Mouse (Mus musculus): ENCODE data around the gene Tldc1. TPM values are rescaled to one million over a fixed set of nuclear protein-coding genes. Genes with fewer than 3 reads are reported as not detected.

Gene Tldc1
- polyA plus RNA-seq (2014; fragmentation: Nextera tagmentation; extraction: Ambion mirVana) = 10.3 and 11.1 TPM in 2 replicates

DNA sequence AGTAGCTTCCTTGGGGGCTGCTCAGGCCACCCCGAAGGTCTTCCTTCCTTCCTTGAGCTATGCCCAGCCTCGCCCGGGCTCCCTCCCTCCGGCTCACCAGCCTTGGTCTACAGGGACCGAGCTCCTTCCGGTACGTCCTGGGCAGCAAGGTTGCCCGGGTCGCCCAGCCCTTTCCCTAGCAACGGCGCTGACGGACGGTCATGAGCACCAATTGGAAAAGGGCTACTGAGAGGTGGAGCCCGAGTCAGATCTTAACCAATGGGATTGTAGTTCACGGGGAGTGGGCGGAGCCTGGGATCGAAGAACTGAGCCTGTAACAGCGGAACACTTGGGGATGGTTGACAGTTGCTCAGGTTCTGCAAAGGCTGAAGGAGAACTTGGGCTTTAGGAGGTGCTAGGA is at the start of gene Tldc1:
TSS of gene Tldc1 (minus strand) at position 154 of the 400 bp plus-strand sequence.
- Histone ChIP-seq H3K36me3 (ENCODE audit: control insufficient read depth, insufficient read depth, low read length) (no peaks in the 10 kb centered on the region), H3K4me3 (ENCODE audit: low read depth, low read length) (peak within 1 kb of the TSS; percentile 48), H3K9ac (ENCODE audit: low read length) (peak within 1 kb of the TSS; percentile 67), H3K4me1 (ENCODE audit: control insufficient read depth, insufficient read depth, low read length) (peaks cover 9% of the 10 kb centered on the region; the same call in 1 of the 2 replicates), H3K9me3 (ENCODE audit: control insufficient read depth, low read length) (no peaks in the 10 kb centered on the region), H3K4me2 (ENCODE audit: low read depth) (peak within 1 kb of the TSS; percentile 79), H3K27me3 (ENCODE audit: control insufficient read depth, insufficient read depth, low read length) (no peaks in the 10 kb centered on the region), H3K27ac (ENCODE audit: low read depth, low read length) (peak within 1 kb of the TSS; percentile 57)
- peak; percentile 99 for DNase-seq (ENCODE audit: low spot score)
- under 1% methylated on average over 18 of the region's 18 CpGs for WGBS
- peak; percentile 96 for ATAC-seq (ENCODE audit: insufficient read depth, low FRiP score, low TSS enrichment)

DNA sequence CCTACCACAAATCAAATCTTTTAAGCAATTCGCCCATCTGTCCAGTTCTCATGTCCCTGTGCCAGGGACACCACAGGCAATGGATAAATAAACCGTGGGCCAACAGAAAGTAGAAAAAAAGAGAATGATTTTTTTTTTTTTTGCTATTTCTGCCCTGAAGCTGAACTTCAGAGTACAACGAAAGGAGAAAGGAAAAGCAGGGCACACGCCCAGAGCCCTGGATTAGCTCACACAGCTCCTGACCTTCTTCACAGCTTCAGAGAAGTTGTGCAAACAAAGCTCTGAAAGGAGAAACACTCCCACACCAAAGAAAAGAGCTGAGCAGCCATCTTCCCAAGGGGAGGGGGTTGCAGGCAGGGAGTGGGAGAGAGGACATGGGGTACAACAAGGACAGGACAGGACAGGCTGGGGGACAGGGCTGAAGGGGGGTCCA is 49.5 kb upstream of the Tldc1 start:
- H3K4me1 ChIP-seq (ENCODE audit: control insufficient read depth, insufficient read depth, low read length) = peaks cover 58% of the 10 kb centered on the region
- no peak overlapping the region for H3K4me2 ChIP-seq (ENCODE audit: low read depth)
- peaks cover 2% of the 10 kb centered on the region; the same call in 1 of the 2 replicates for H3K36me3 ChIP-seq (ENCODE audit: control insufficient read depth, insufficient read depth, low read length)
- no peak overlapping the region for H3K9ac ChIP-seq (ENCODE audit: low read length)
- ATAC-seq (ENCODE audit: insufficient read depth, low FRiP score, low TSS enrichment) (no peak), DNase-seq (ENCODE audit: low spot score) (no peak)
- no peaks in the 10 kb centered on the region for H3K27me3 ChIP-seq (ENCODE audit: control insufficient read depth, insufficient read depth, low read length)
- H3K9me3 ChIP-seq (ENCODE audit: control insufficient read depth, low read length) = no peaks in the 10 kb centered on the region
- no peak overlapping the region for H3K4me3 ChIP-seq (ENCODE audit: low read depth, low read length)
- H3K27ac ChIP-seq (ENCODE audit: low read depth, low read length) = no peak overlapping the region
- WGBS = 50% methylated on average over 4 of the region's 4 CpGs

DNA sequence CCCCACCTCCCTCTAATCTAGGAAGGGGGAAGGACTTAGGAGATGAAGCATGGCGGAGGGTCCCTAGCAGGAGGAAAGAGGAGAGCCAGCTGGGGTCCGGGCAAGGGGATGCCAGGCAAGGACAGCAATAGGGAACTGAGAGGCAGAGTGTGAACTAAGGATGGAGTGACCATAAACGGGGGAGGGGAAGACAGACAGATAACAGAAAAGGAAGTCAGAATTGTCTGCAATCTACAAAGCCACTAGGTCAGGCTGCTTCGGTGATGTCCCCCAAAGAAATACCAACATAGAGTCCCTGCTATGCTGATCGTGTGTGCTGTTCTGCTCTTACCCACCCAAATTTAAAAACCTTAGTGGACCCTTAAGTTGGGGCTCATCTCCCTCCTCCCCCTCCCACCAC is 48.8 kb upstream of the Tldc1 start:
- 66% methylated on average over 5 of the region's 5 CpGs for WGBS
- H3K36me3 ChIP-seq (ENCODE audit: control insufficient read depth, insufficient read depth, low read length) = peaks cover 2% of the 10 kb centered on the region; the same call in 1 of the 2 replicates
- peaks cover 51% of the 10 kb centered on the region for H3K4me1 ChIP-seq (ENCODE audit: control insufficient read depth, insufficient read depth, low read length)
- ATAC-seq (ENCODE audit: insufficient read depth, low FRiP score, low TSS enrichment) = no peak
- peak overlapping the region; percentile 29; the same call in 1 of the 2 replicates for H3K9ac ChIP-seq (ENCODE audit: low read length)
- H3K4me2 ChIP-seq (ENCODE audit: low read depth) = no peak overlapping the region
- DNase-seq (ENCODE audit: low spot score) = peak; percentile 8
- H3K27ac ChIP-seq (ENCODE audit: low read depth, low read length) = no peak overlapping the region
- no peak overlapping the region for H3K4me3 ChIP-seq (ENCODE audit: low read depth, low read length)
- H3K9me3 ChIP-seq (ENCODE audit: control insufficient read depth, low read length) = no peaks in the 10 kb centered on the region
- H3K27me3 ChIP-seq (ENCODE audit: control insufficient read depth, insufficient read depth, low read length) = no peaks in the 10 kb centered on the region

DNA sequence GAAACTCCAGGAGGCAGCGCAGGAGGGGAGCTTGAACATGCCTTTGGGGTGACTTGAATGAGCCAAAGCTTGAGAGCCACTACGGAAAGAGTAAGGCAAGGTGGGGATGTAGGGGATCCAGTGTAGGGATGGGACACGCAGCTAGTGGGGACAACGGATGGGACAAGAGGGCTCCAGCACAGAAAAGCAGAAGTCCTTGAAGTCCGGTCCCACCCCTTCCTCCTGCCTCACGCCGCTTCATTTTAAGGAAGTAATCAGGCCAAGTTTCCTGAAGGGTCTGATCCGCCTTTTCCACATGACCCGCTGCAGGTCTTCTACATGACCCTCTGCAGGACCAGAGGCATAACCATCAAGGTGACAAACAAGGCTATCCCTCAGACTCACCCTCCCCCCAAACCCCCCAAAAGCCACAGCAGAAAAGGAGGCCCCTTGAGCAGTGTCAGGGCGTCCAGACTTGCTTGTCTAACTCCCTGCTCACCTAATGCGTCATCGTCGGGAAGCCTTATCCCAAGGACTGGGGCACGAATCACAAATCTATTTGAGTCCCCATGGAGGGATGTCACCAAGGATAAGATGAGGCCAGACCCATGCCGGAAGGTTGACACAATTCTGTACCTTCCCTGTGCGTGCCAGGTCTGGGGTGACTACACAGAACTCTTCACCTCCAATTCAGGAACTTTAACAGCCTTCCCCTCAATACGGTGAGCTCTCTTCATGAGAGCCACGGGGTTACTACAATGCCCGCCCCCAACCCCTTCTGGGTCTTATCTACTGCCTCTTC is 47.9 kb upstream of the Tldc1 start:
- H3K4me3 ChIP-seq (ENCODE audit: low read depth, low read length) = no peak overlapping the region
- H3K27ac ChIP-seq (ENCODE audit: low read depth, low read length) = no peak overlapping the region
- ATAC-seq (ENCODE audit: insufficient read depth, low FRiP score, low TSS enrichment) = no peak
- H3K4me2 ChIP-seq (ENCODE audit: low read depth) = no peak overlapping the region
- H3K9me3 ChIP-seq (ENCODE audit: control insufficient read depth, low read length) = no peaks in the 10 kb centered on the region
- peak overlapping the region; percentile 29; the same call in 1 of the 2 replicates for H3K9ac ChIP-seq (ENCODE audit: low read length)
- no peak for DNase-seq (ENCODE audit: low spot score)
- H3K27me3 ChIP-seq (ENCODE audit: control insufficient read depth, insufficient read depth, low read length) = no peaks in the 10 kb centered on the region
- peaks cover 42% of the 10 kb centered on the region for H3K4me1 ChIP-seq (ENCODE audit: control insufficient read depth, insufficient read depth, low read length)
- H3K36me3 ChIP-seq (ENCODE audit: control insufficient read depth, insufficient read depth, low read length) = peaks cover 2% of the 10 kb centered on the region; the same call in 1 of the 2 replicates
- WGBS = 89% methylated on average over 19 of the region's 19 CpGs

DNA sequence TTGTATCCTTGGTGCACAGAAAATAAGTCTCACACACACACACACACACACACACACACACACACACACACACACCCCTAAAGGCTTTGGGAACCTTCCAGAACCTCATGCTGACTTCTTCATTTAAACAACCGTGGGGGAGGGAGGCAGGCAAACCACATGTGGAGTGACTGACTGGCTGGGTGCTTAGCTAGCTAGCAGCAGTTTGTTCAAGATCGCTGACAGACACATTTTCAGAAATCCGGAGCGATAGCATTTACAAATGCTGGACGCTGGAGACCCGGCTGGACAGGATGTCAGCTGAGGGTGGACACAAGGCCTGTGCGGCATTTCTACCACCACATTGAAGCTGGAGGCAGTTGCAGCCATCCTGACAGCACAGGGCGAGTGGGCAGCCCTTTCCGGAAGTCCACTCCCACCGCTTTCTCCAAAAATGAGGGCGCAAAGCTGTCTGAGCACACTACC is 46.6 kb upstream of the Tldc1 start:
- ATAC-seq (ENCODE audit: insufficient read depth, low FRiP score, low TSS enrichment) (no peak), DNase-seq (ENCODE audit: low spot score) (no peak)
- no peak overlapping the region for H3K4me3 ChIP-seq (ENCODE audit: low read depth, low read length)
- no peak overlapping the region; the same call in 1 of the 2 replicates for H3K9ac ChIP-seq (ENCODE audit: low read length)
- H3K36me3 ChIP-seq (ENCODE audit: control insufficient read depth, insufficient read depth, low read length) = peaks cover 4% of the 10 kb centered on the region; the same call in 1 of the 2 replicates
- H3K4me2 ChIP-seq (ENCODE audit: low read depth) = no peak overlapping the region
- WGBS = 77% methylated on average over 11 of the region's 11 CpGs
- H3K27me3 ChIP-seq (ENCODE audit: control insufficient read depth, insufficient read depth, low read length) = no peaks in the 10 kb centered on the region
- H3K4me1 ChIP-seq (ENCODE audit: control insufficient read depth, insufficient read depth, low read length) = peaks cover 29% of the 10 kb centered on the region
- H3K9me3 ChIP-seq (ENCODE audit: control insufficient read depth, low read length) = no peaks in the 10 kb centered on the region
- H3K27ac ChIP-seq (ENCODE audit: low read depth, low read length) = no peak overlapping the region

DNA sequence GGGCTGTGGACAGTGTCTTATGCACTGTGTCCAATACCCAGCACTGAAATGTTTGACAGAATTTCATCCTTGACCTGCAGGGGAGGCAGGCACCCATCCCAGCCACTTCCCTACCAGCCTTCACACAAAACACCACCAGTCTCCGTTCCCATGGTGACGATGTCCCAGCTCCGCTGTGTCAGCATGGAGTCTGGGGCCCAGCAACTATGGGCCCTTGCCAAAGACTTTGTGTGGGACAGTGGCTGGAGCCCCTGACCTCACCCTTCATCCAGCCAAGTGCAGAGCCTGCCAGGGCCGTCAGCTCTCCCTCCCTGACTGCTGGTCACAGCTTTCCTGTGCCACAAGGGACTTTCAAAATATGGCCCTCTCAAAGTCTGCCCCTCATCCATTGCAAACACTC is 45.9 kb upstream of the Tldc1 start:
- no peak for DNase-seq (ENCODE audit: low spot score)
- Histone ChIP-seq H3K4me1 (ENCODE audit: control insufficient read depth, insufficient read depth, low read length) (peaks cover 22% of the 10 kb centered on the region), H3K4me3 (ENCODE audit: low read depth, low read length) (no peak overlapping the region)

DNA sequence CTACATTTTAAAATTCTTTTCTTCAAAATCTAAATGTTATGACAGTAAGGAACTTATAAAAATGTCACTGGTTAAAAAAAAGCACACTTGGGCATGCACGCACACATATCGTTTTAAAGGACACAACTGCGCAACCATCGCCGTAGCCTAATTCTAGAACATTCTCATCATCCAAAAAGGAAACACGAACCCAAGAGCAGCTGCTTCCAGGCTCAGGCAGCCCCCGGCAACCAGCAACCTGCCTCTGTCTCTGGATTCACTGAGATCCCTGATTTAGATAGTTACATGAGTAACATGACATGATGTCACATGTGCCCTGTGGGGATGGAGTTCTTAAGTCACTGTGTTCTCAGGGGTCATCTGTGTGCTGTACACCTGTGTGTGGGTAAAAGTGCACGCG is 45.1 kb upstream of the Tldc1 start:
- 96% methylated on average over 9 of the region's 9 CpGs for WGBS
- no peak overlapping the region for H3K4me3 ChIP-seq (ENCODE audit: low read depth, low read length)
- no peaks in the 10 kb centered on the region for H3K9me3 ChIP-seq (ENCODE audit: control insufficient read depth, low read length)
- H3K4me1 ChIP-seq (ENCODE audit: control insufficient read depth, insufficient read depth, low read length) = peaks cover 15% of the 10 kb centered on the region
- H3K27me3 ChIP-seq (ENCODE audit: control insufficient read depth, insufficient read depth, low read length) = no peaks in the 10 kb centered on the region
- ATAC-seq (ENCODE audit: insufficient read depth, low FRiP score, low TSS enrichment) = no peak
- H3K27ac ChIP-seq (ENCODE audit: low read depth, low read length) = no peak overlapping the region
- peaks cover 4% of the 10 kb centered on the region; the same call in 1 of the 2 replicates for H3K36me3 ChIP-seq (ENCODE audit: control insufficient read depth, insufficient read depth, low read length)
- no peak for DNase-seq (ENCODE audit: low spot score)
- H3K4me2 ChIP-seq (ENCODE audit: low read depth) = no peak overlapping the region
- no peak overlapping the region for H3K9ac ChIP-seq (ENCODE audit: low read length)

More for the DNA sequence above, 45.9 kb upstream of the Tldc1 start:
- H3K9me3 ChIP-seq (ENCODE audit: control insufficient read depth, low read length) = no peaks in the 10 kb centered on the region
- ATAC-seq (ENCODE audit: insufficient read depth, low FRiP score, low TSS enrichment) = no peak
- H3K36me3 ChIP-seq (ENCODE audit: control insufficient read depth, insufficient read depth, low read length) = peaks cover 4% of the 10 kb centered on the region; the same call in 1 of the 2 replicates
- WGBS = 55% methylated on average over 4 of the region's 4 CpGs
- H3K27me3 ChIP-seq (ENCODE audit: control insufficient read depth, insufficient read depth, low read length) = no peaks in the 10 kb centered on the region
- no peak overlapping the region for H3K9ac ChIP-seq (ENCODE audit: low read length)
- H3K27ac ChIP-seq (ENCODE audit: low read depth, low read length) = no peak overlapping the region
- H3K4me2 ChIP-seq (ENCODE audit: low read depth) = no peak overlapping the region

DNA sequence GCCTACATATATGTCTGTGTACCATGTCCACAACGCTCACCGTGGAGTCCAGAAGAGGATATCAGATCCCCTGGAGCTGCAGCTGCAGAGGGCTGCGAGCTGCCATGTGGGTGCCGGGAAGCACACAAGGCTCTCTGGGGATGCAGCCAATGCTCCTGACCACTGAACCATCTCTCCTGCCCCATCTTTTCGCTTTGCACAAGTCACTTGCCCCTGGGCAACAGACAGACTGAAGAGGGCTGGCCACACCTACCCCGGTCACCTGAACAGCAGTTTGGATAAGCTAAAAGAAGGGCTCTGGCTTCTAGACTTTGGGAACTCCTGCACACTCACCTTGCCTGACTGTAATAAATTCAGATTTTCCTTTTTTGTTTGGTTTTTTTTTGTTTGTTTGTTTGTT is 43.5 kb upstream of the Tldc1 start:
- no peak overlapping the region for H3K4me2 ChIP-seq (ENCODE audit: low read depth)
- ATAC-seq (ENCODE audit: insufficient read depth, low FRiP score, low TSS enrichment) (no peak), DNase-seq (ENCODE audit: low spot score) (no peak)
- H3K9ac ChIP-seq (ENCODE audit: low read length) = no peak overlapping the region
- peaks cover 4% of the 10 kb centered on the region; the same call in 1 of the 2 replicates for H3K36me3 ChIP-seq (ENCODE audit: control insufficient read depth, insufficient read depth, low read length)
- peaks cover 13% of the 10 kb centered on the region for H3K4me1 ChIP-seq (ENCODE audit: control insufficient read depth, insufficient read depth, low read length)
- H3K4me3 ChIP-seq (ENCODE audit: low read depth, low read length) = no peak overlapping the region
- H3K27me3 ChIP-seq (ENCODE audit: control insufficient read depth, insufficient read depth, low read length) = no peaks in the 10 kb centered on the region
- no peaks in the 10 kb centered on the region for H3K9me3 ChIP-seq (ENCODE audit: control insufficient read depth, low read length)
- H3K27ac ChIP-seq (ENCODE audit: low read depth, low read length) = no peak overlapping the region
- WGBS = 94% methylated on average over 6 of the region's 6 CpGs
